Mouse (Mus musculus) CH12.LX (cell line): ENCODE results near the gene Tnfsf10.

ENCODE experiments used
- CTCF ChIP-seq, 2 experiments: IDR thresholded peaks in 1 of 2; conservative IDR thresholded peaks in 1 of 2; 2 replicates each; pipeline ENCODE4 v1.5.1; 2011 to 2012; ENCODE audit warnings: low read depth in 2 of 2, low read length in 2 of 2, improper control_type of control experiment in 1 of 2, inconsistent platforms in 1 of 2, mild to moderate bottlenecking in 1 of 2, moderate library complexity in 1 of 2
- EP300 ChIP-seq: IDR thresholded peaks from 2 replicates; pipeline ENCODE4 v1.6.1; 2011; ENCODE audit warnings: low read length, improper control_type of control experiment
- GABPA ChIP-seq: IDR thresholded peaks from 2 replicates; pipeline ENCODE4 v1.6.1; 2012; ENCODE audit warnings: low read depth, low read length, improper control_type of control experiment, inconsistent platforms; ENCODE audit not compliant: insufficient replicate concordance
- HCFC1 ChIP-seq: IDR thresholded peaks from 2 replicates; pipeline ENCODE4 v1.6.1; 2012; ENCODE audit warnings: low read depth, mild to moderate bottlenecking, inconsistent platforms, low read length, improper control_type of control experiment
- MAFK ChIP-seq: IDR thresholded peaks from 2 replicates; pipeline ENCODE4 v1.6.1; 2011; ENCODE audit warnings: low read length, improper control_type of control experiment; ENCODE audit not compliant: insufficient replicate concordance
- MAX ChIP-seq: IDR thresholded peaks from 2 replicates; pipeline ENCODE4 v1.6.1; 2011; ENCODE audit warnings: low read length, improper control_type of control experiment
- MEF2A ChIP-seq: IDR thresholded peaks from 2 replicates; pipeline ENCODE4 v1.6.1; 2014; ENCODE audit warnings: low read depth, mild to moderate bottlenecking, inconsistent platforms, low read length, improper control_type of control experiment, borderline replicate concordance
- NRF1 ChIP-seq: IDR thresholded peaks from 2 replicates; pipeline ENCODE4 v1.6.1; 2014; ENCODE audit warnings: low read depth, mild to moderate bottlenecking, inconsistent platforms, low read length, improper control_type of control experiment, moderate library complexity
- POLR2A ChIP-seq: IDR thresholded peaks from 2 replicates; pipeline ENCODE4 v1.6.1; 2011; ENCODE audit warnings: low read depth, mild to moderate bottlenecking, improper control_type of control experiment, low read length
- RAD21 ChIP-seq: IDR thresholded peaks from 2 replicates; pipeline ENCODE4 v1.6.1; 2011; ENCODE audit warnings: low read depth, mild to moderate bottlenecking, low read length, improper control_type of control experiment, moderate library complexity
- TCF12 ChIP-seq: IDR thresholded peaks from 2 replicates; pipeline ENCODE4 v1.6.1; 2014; ENCODE audit warnings: low read depth, mild to moderate bottlenecking, inconsistent platforms, low read length, improper control_type of control experiment
- USF1 ChIP-seq: IDR thresholded peaks from 2 replicates; pipeline ENCODE4 v1.6.1; 2014; ENCODE audit warnings: low read depth, mild to moderate bottlenecking, inconsistent platforms, low read length, improper control_type of control experiment
- ZC3H11A ChIP-seq: IDR thresholded peaks from 2 replicates; pipeline ENCODE4 v1.6.1; 2012; ENCODE audit warnings: low read depth, mild to moderate bottlenecking, inconsistent platforms, low read length, improper control_type of control experiment
- ZMIZ1 ChIP-seq: IDR thresholded peaks from 2 replicates; pipeline ENCODE4 v1.6.1; 2012; ENCODE audit warnings: low read depth, mild to moderate bottlenecking, inconsistent platforms, low read length, improper control_type of control experiment

GRCm38 (mm10) chr3:27330706-27331105, 13.9 kb downstream of the Tnfsf10 start:
- TF ChIP-seq MAX (no peak), POLR2A (no peak), CTCF (conservative IDR thresholded peaks at IDR 0.05 in 1 of 2, IDR thresholded peaks at IDR 0.05 in 1 of 2; ENCODE audit: low read depth in 2 of 2, low read length in 2 of 2) (no peak), HCFC1 (no peak), ZC3H11A (no peak), EP300 (no peak), USF1 (no peak), GABPA (no peak), TCF12 (no peak), NRF1 (no peak), MEF2A (no peak), ZMIZ1 (no peak), MAFK (no peak), RAD21 (no peak)
